Mouse (Mus musculus) intestine, postnatal 0 days (tissue): ENCODE measurements around the gene Hddc3. TPM values are rescaled to one million over a fixed set of nuclear protein-coding genes. Genes with fewer than 3 reads are reported as not detected.
A peak's percentile ranks its signal among the peaks of the same experiment; 100 is the strongest.

ENCODE experiments used
- ATAC-seq: fragments of 200-750 bp; cut with Nextera tagmentation; 2 replicates; pipeline ENCODE4 v1.8.0; 2017; ENCODE audit warnings: mild to moderate bottlenecking, moderate TSS enrichment, moderate library complexity
- H3K27ac ChIP-seq: fragments of 300-500 bp; sonication (generic); 2 replicates; pipeline ENCODE4 v1.5.1; 2014; ENCODE audit warnings: mild to moderate bottlenecking, low read depth, low read length, moderate library complexity
- H3K27me3 ChIP-seq: fragments of 300-500 bp; sonication (generic); replicated peaks from 2 replicates; pipeline ENCODE4 v1.6.1; 2014; ENCODE audit warnings: low read length, mixed read lengths; ENCODE audit not compliant: control insufficient read depth, insufficient read depth
- H3K36me3 ChIP-seq: fragments of 300-500 bp; sonication (generic); 2 replicates; pipeline ENCODE4 v1.6.1; 2014; ENCODE audit warnings: mild to moderate bottlenecking, moderate library complexity; ENCODE audit not compliant: control insufficient read depth, insufficient read depth
- H3K4me1 ChIP-seq: fragments of 300-500 bp; sonication (generic); replicated peaks from 2 replicates; pipeline ENCODE4 v1.6.1; 2014; ENCODE audit warnings: antibody characterized with exemption, low read length, mixed read lengths; ENCODE audit not compliant: control insufficient read depth, insufficient read depth
- H3K4me2 ChIP-seq: fragments of 300-500 bp; sonication (generic); replicated peaks from 2 replicates; pipeline ENCODE4 v1.6.1; 2014; ENCODE audit warnings: low read depth, mild to moderate bottlenecking, moderate library complexity
- H3K4me3 ChIP-seq: fragments of 300-500 bp; sonication (generic); 2 replicates; pipeline ENCODE4 v1.5.1; 2014; ENCODE audit warnings: low read depth, low read length
- H3K9ac ChIP-seq: fragments of 300-500 bp; sonication (generic); 2 replicates; pipeline ENCODE4 v1.6.1; 2014; ENCODE audit warnings: mild to moderate bottlenecking, low read depth, low read length
- H3K9me3 ChIP-seq: fragments of 300-500 bp; sonication (generic); 2 replicates; pipeline ENCODE4 v1.6.1; 2016; ENCODE audit warnings: mixed run types; ENCODE audit not compliant: control insufficient read depth
- CTCF ChIP-seq: sonication (generic); IDR thresholded peaks from 2 replicates; pipeline ENCODE4 v1.5.1; 2016; ENCODE audit warnings: low read depth, mild to moderate bottlenecking, control low read depth, antibody characterized with exemption, moderate library complexity
- WGBS: fragments of 180-500 bp; shearing (Covaris S2); extraction: QIAGEN DNeasy Blood & Tissue Kit; methylation state at CpG from one replicate; pipeline ENCODE4 v1.1.7; 2014; 5-methylcytosine and 5-hydroxymethylcytosine counted together
- polyA plus RNA-seq: library from polyadenylated mRNA; unstranded; fragments of >200 nt; fragmentation: Nextera tagmentation; extraction: Ambion mirVana; gene quantifications from 2 replicates; pipeline ENCODE4 v1.2.1, GENCODE M21; 2015

The Hddc3 gene
- polyA plus RNA-seq, 1 experiment from 2014 or later, result 8.8 TPM

GRCm38 (mm10) chr7:80340793-80341192 is 2.1 kb upstream of the Hddc3 start, which contains the start of gene Unc45a:
Unc45a (minus strand) TSS chr7:80341005.
- peak; percentile 40; the same call in 1 of the 2 replicates for ATAC-seq
- Histone ChIP-seq H3K4me2 (peak within 1 kb of the TSS; percentile 67), H3K27me3 (no peaks in the 10 kb centered on the region), H3K36me3 (peaks cover 14% of the 10 kb centered on the region), H3K9me3 (no peaks in the 10 kb centered on the region), H3K4me1 (no peaks in the 10 kb centered on the region; the same call in 1 of the 2 replicates), H3K4me3 (peak within 1 kb of the TSS; percentile 59), H3K9ac (peak within 1 kb of the TSS; percentile 55), H3K27ac (peak within 1 kb of the TSS; percentile 69)
- peak; percentile 81 for TF ChIP-seq CTCF
- WGBS, result 3% methylated on average over 11 of the region's 11 CpGs

GRCm38 (mm10) chr7:80341793-80342192 is 1.1 kb upstream of the Hddc3 start:
- Histone ChIP-seq H3K27me3 (no peaks in the 10 kb centered on the region), H3K27ac (no peak overlapping the region), H3K4me3 (no peak overlapping the region), H3K4me1 (no peaks in the 10 kb centered on the region; the same call in 1 of the 2 replicates), H3K9ac (no peak overlapping the region), H3K9me3 (no peaks in the 10 kb centered on the region), H3K4me2 (no peak overlapping the region), H3K36me3 (peaks cover 4% of the 10 kb centered on the region)
- no peak for TF ChIP-seq CTCF
- WGBS, result 75% methylated on average over 7 of the region's 7 CpGs
- no peak for ATAC-seq

- WGBS, result 21% methylated on average over 19 of the region's 19 CpGs
- peak overlapping the region; percentile 58 for H3K9ac ChIP-seq
- peak overlapping the region; percentile 49 for H3K4me3 ChIP-seq
- no peak for ATAC-seq
- no peaks in the 10 kb centered on the region for H3K36me3 ChIP-seq
- peak overlapping the region; percentile 69 for H3K27ac ChIP-seq
- no peaks in the 10 kb centered on the region for H3K9me3 ChIP-seq
- no peaks in the 10 kb centered on the region for H3K27me3 ChIP-seq
- TF ChIP-seq CTCF, result no peak
- no peaks in the 10 kb centered on the region; the same call in 1 of the 2 replicates for H3K4me1 ChIP-seq
- peak overlapping the region; percentile 74 for H3K4me2 ChIP-seq
These were observed 540 bp downstream of the Hddc3 start for GRCm38 (mm10) chr7:80343270-80344018.

GRCm38 (mm10) chr7:80346173-80346572 is 3.3 kb downstream of the Hddc3 start:
- Histone ChIP-seq H3K9me3 (no peaks in the 10 kb centered on the region), H3K27me3 (no peaks in the 10 kb centered on the region), H3K9ac (no peak overlapping the region), H3K36me3 (peaks cover 7% of the 10 kb centered on the region; the same call in 1 of the 2 replicates), H3K4me3 (no peak overlapping the region), H3K27ac (no peak overlapping the region), H3K4me1 (no peaks in the 10 kb centered on the region; the same call in 1 of the 2 replicates), H3K4me2 (no peak overlapping the region)
- WGBS, result 81% methylated on average over 9 of the region's 9 CpGs
- TF ChIP-seq CTCF, result no peak
- ATAC-seq, result no peak

GRCm38 (mm10) chr7:80346830-80347229 is 3.9 kb downstream of the Hddc3 start:
- TF ChIP-seq CTCF, result no peak
- no peak overlapping the region for H3K4me2 ChIP-seq
- 72% methylated on average over 5 of the region's 5 CpGs for WGBS
- no peaks in the 10 kb centered on the region; the same call in 1 of the 2 replicates for H3K4me1 ChIP-seq
- no peak overlapping the region for H3K9ac ChIP-seq
- H3K36me3 ChIP-seq, result peaks cover 13% of the 10 kb centered on the region; the same call in 1 of the 2 replicates
- H3K27me3 ChIP-seq, result no peaks in the 10 kb centered on the region
- no peak overlapping the region for H3K4me3 ChIP-seq
- no peaks in the 10 kb centered on the region for H3K9me3 ChIP-seq
- H3K27ac ChIP-seq, result no peak overlapping the region
- no peak for ATAC-seq

- H3K4me3 ChIP-seq, result no peak overlapping the region
- 59% methylated on average over 13 of the region's 13 CpGs for WGBS
- no peak overlapping the region for H3K4me2 ChIP-seq
- H3K9me3 ChIP-seq, result no peaks in the 10 kb centered on the region
- no peak for TF ChIP-seq CTCF
- 0 out of 2 replicates have a peak, but pooled peaks have one; percentile 16 for ATAC-seq
- peak overlapping the region; percentile 76 for H3K27ac ChIP-seq
- no peaks in the 10 kb centered on the region; the same call in 1 of the 2 replicates for H3K4me1 ChIP-seq
- H3K27me3 ChIP-seq, result no peaks in the 10 kb centered on the region
- no peak overlapping the region for H3K9ac ChIP-seq
- H3K36me3 ChIP-seq, result peaks cover 18% of the 10 kb centered on the region; the same call in 1 of the 2 replicates
These were observed 5.0 kb downstream of the Hddc3 start for GRCm38 (mm10) chr7:80347670-80348586.
